Mouse (Mus musculus): ENCODE measurements around the gene Ppm1l.

GRCm38 (mm10) chr3:69588101-69588760 lies 271.6 kb downstream of the Ppm1l start:
- TF ChIP-seq POLR2A (IDR thresholded peaks at IDR 0.05; ENCODE audit: low read depth, low read length) (no peak), CTCF (IDR thresholded peaks at IDR 0.05; ENCODE audit: extremely low read depth, insufficient read depth, insufficient read length, insufficient replicate concordance) (no peak)

All from spleen, adult 2 months (tissue).